Mouse (Mus musculus) liver (tissue): ENCODE measurements around the gene Arpc2.
A peak's percentile ranks its signal among the peaks of the same experiment; 100 is the strongest.

Experiments used
- DNase-seq: peaks from one replicate; pipeline ENCODE4 v3.0.0-alpha.2; 2020; ENCODE audit warnings: mixed read lengths

Gene Arpc2

GRCm38 (mm10) chr1:74235938-74236589 lies at the start of gene Arpc2:
Arpc2 (plus strand) TSS chr1:74236084.
- DNase-seq = peak; percentile 98

- DNase-seq = no peak
Measured at GRCm38 (mm10) chr1:74190471-74190870, 45.4 kb upstream of the Arpc2 start.

- DNase-seq = no peak
Measured at GRCm38 (mm10) chr1:74192711-74193110, 43.2 kb upstream of the Arpc2 start.

GRCm38 (mm10) chr1:74194445-74194844 lies 41.4 kb upstream of the Arpc2 start, which contains the start of gene Cxcr1:
Cxcr1 (minus strand) TSS chr1:74194631.
- DNase-seq = no peak

GRCm38 (mm10) chr1:74195961-74196360 lies 39.9 kb upstream of the Arpc2 start:
- DNase-seq = peak; percentile 45

- peak; percentile 43 for DNase-seq
Measured at GRCm38 (mm10) chr1:74196621-74197419, 39.1 kb upstream of the Arpc2 start.

- DNase-seq = no peak
Measured at GRCm38 (mm10) chr1:74197726-74198470, 38.0 kb upstream of the Arpc2 start.

- no peak for DNase-seq
Measured at GRCm38 (mm10) chr1:74199046-74199445, 36.8 kb upstream of the Arpc2 start.

- DNase-seq = no peak
Measured at GRCm38 (mm10) chr1:74201048-74201844, 34.6 kb upstream of the Arpc2 start.

- DNase-seq = no peak
Measured at GRCm38 (mm10) chr1:74203457-74203856, 32.4 kb upstream of the Arpc2 start.

GRCm38 (mm10) chr1:74205881-74206280 lies 30.0 kb upstream of the Arpc2 start:
- DNase-seq = no peak

- DNase-seq = no peak
Measured at GRCm38 (mm10) chr1:74206642-74207041, 29.2 kb upstream of the Arpc2 start.

- DNase-seq = no peak
Measured at GRCm38 (mm10) chr1:74207906-74208305, 28.0 kb upstream of the Arpc2 start.

GRCm38 (mm10) chr1:74208941-74209340 lies 26.9 kb upstream of the Arpc2 start:
- DNase-seq = no peak

- DNase-seq = no peak
Measured at GRCm38 (mm10) chr1:74219922-74220321, 16.0 kb upstream of the Arpc2 start.

- DNase-seq = peak; percentile 39
Measured at GRCm38 (mm10) chr1:74227317-74227716, 8.6 kb upstream of the Arpc2 start.

- no peak for DNase-seq
Measured at GRCm38 (mm10) chr1:74229942-74230341, 5.9 kb upstream of the Arpc2 start.

- no peak for DNase-seq
Measured at GRCm38 (mm10) chr1:74230992-74231391, 4.9 kb upstream of the Arpc2 start.

- DNase-seq = peak; percentile 75
Measured at GRCm38 (mm10) chr1:74236590-74237317, 870 bp downstream of the Arpc2 start.

- DNase-seq = no peak
Measured at GRCm38 (mm10) chr1:74237671-74238070, 1.8 kb downstream of the Arpc2 start.

- DNase-seq = no peak
Measured at GRCm38 (mm10) chr1:74238136-74238535, 2.3 kb downstream of the Arpc2 start.

- peak; percentile 72 for DNase-seq
Measured at GRCm38 (mm10) chr1:74239162-74239561, 3.3 kb downstream of the Arpc2 start.
